Mouse (Mus musculus) heart, embryonic 10.5 days (tissue): ENCODE measurements around the gene Numb. TPM values are rescaled to one million over a fixed set of nuclear protein-coding genes. Genes with fewer than 3 reads are reported as not detected.
A peak's percentile ranks its signal among the peaks of the same experiment; 100 is the strongest.

ENCODE experiments used
- DNase-seq: peaks from one replicate; pipeline ENCODE4 v3.0.0-alpha.2; 2017; ENCODE audit warnings: low spot score
- H3K27ac ChIP-seq: fragments of 300-500 bp; sonication (generic); 2 replicates; pipeline ENCODE4 v1.5.1; 2016; ENCODE audit warnings: mild to moderate bottlenecking
- H3K27me3 ChIP-seq: fragments of 300-500 bp; sonication (generic); 2 replicates; pipeline ENCODE4 v1.6.1; 2016; ENCODE audit warnings: mild to moderate bottlenecking; ENCODE audit not compliant: poor library complexity, insufficient read depth, severe bottlenecking
- H3K36me3 ChIP-seq: fragments of 300-500 bp; sonication (generic); 2 replicates; pipeline ENCODE4 v1.6.1; 2016; ENCODE audit warnings: mild to moderate bottlenecking, moderate library complexity
- H3K4me1 ChIP-seq: fragments of 300-500 bp; sonication (generic); 2 replicates; pipeline ENCODE4 v1.6.1; 2016; ENCODE audit warnings: mild to moderate bottlenecking
- H3K4me3 ChIP-seq: fragments of 300-500 bp; sonication (generic); 2 replicates; pipeline ENCODE4 v1.5.1; 2016; ENCODE audit warnings: mild to moderate bottlenecking, moderate library complexity
- H3K9me3 ChIP-seq: fragments of 300-500 bp; sonication (generic); 2 replicates; pipeline ENCODE4 v1.6.1; 2016; ENCODE audit warnings: mild to moderate bottlenecking, moderate library complexity
- WGBS: fragments of 180-500 bp; shearing (Covaris S2); methylation state at CpG from one replicate; pipeline ENCODE4 v1.1.7; 2016; 5-methylcytosine and 5-hydroxymethylcytosine counted together
- polyA plus RNA-seq: library from polyadenylated mRNA; unstranded; fragments of >200 nt; fragmentation: Nextera tagmentation; extraction: Ambion mirVana; gene quantifications from 2 replicates; pipeline ENCODE4 v1.2.1, GENCODE M21; 2016

The Numb gene
- polyA plus RNA-seq, 1 experiment from 2014 or later: 39.1 TPM

DNA sequence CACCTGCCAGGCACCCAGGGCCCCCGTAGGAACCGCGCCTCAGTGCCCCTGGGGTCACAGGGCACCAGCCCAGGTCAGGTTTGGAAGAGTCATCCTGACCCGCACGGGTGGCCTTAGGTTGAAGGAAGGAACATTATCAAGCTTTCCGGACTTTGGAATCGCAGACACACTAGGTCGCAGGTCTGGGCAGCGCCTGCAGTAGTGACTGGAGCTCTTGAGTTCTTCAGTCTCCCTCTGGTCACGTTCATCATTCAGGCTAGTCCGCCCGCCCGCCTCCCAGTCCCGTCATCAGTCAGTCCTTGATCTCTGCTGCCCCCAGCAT is 157.7 kb downstream of the Numb start:
- DNase-seq: peak; percentile 73
- Histone ChIP-seq H3K27me3 (peaks cover 22% of the 10 kb centered on the region; the same call in 1 of the 2 replicates), H3K36me3 (no peaks in the 10 kb centered on the region), H3K9me3 (no peaks in the 10 kb centered on the region), H3K4me3 (peak overlapping the region; percentile 58), H3K4me1 (peaks cover 45% of the 10 kb centered on the region), H3K27ac (peak overlapping the region; percentile 75)
- WGBS: 4% methylated on average over 14 of the region's 14 CpGs

DNA sequence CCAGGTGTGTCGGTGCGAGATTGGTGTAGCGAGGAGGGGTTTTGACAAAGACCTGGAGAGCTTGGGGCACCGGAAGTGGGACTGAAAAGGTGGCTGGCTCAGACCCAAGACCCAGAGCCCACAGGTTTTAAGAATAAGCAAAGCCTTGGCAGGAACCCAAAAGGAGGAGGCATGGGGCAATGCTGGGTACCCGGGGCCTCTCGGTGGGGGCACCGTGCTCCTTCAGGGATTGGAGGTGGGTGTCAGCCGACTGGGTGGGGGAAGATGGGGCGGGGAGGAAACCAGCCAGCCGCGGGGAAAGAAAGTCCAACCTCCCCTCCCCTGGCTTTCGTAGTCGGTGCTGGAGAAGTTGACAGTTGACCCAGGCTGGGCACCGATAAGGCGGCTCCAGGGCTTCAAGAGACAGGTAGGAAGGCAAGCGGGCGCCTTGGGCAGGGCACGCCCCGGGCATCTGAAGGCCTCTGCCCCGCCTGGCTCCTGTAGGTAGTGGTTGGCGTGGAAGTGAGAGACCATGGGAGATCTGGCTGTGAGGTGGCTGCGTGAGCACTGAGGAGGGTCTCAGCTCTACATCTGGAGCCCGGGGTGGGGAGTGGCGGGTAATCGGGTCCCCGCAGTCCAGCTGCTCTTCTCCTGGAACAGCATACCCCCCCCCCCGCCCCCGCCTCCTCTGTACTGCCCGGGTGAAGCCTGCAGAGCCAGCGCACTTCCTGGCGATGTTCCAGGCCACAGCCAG is 158.3 kb downstream of the Numb start, which contains the start of gene Papln:
Gene Papln, plus strand, starts transcription at position 324 of the 733 bp plus-strand sequence.
- Histone ChIP-seq H3K27me3 (peaks cover 22% of the 10 kb centered on the region; the same call in 1 of the 2 replicates), H3K4me1 (peaks cover 42% of the 10 kb centered on the region), H3K9me3 (no peaks in the 10 kb centered on the region), H3K4me3 (peak within 1 kb of the TSS; percentile 58), H3K36me3 (no peaks in the 10 kb centered on the region), H3K27ac (peak within 1 kb of the TSS; percentile 75)
- peak; percentile 76 for DNase-seq
- 10% methylated on average over 31 of the region's 31 CpGs for WGBS

DNA sequence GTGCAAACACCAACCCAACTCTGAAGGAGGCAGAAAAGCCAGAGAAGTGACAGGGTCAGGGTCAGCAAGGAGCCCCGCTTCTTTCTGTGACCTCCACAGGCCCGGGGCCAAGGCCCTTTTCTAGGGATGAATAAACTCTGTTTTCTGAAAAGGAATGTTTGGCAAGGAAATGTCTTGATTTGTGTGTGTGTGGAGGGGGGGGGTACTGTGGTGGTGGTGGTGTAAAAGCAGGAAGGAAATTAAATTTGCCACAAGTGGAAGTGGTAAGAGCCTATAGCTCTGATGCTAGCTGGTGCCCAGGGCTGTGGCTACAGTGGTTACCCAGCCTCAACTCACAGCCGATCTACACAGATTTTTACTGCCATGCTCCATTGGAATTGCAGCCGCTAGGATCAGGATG is 159.0 kb downstream of the Numb start:
- peaks cover 41% of the 10 kb centered on the region for H3K4me1 ChIP-seq
- no peaks in the 10 kb centered on the region for H3K36me3 ChIP-seq
- DNase-seq: no peak
- WGBS: 42% methylated on average over 4 of the region's 4 CpGs
- peaks cover 18% of the 10 kb centered on the region; the same call in 1 of the 2 replicates for H3K27me3 ChIP-seq
- no peaks in the 10 kb centered on the region for H3K9me3 ChIP-seq
- no peak overlapping the region for H3K27ac ChIP-seq
- H3K4me3 ChIP-seq: no peak overlapping the region

DNA sequence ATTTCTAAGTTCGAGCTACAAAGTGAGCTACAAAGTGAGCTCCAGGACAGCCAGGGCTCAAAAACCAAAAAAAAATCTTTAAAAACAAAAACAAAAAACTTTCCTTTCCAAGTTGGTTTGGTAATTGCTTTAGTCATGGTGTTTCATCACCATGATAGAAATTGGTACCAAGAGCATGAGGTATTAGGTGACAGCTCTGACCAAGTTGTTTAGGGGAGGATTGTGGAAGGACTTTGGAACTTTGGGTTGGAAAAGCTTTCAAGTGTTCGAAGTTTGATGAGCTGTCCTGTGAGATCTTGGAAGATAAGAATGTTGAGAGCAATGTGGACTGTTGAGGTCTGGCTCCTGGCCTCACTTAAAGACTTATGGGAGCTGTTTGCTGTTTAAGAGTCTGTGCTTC is 161.5 kb downstream of the Numb start:
- Histone ChIP-seq H3K36me3 (no peaks in the 10 kb centered on the region), H3K27me3 (peaks cover 12% of the 10 kb centered on the region; the same call in 1 of the 2 replicates), H3K4me3 (no peak overlapping the region), H3K27ac (no peak overlapping the region), H3K4me1 (peaks cover 34% of the 10 kb centered on the region), H3K9me3 (no peaks in the 10 kb centered on the region)
- WGBS: 79% methylated on average over 2 of the region's 2 CpGs
- no peak for DNase-seq

DNA sequence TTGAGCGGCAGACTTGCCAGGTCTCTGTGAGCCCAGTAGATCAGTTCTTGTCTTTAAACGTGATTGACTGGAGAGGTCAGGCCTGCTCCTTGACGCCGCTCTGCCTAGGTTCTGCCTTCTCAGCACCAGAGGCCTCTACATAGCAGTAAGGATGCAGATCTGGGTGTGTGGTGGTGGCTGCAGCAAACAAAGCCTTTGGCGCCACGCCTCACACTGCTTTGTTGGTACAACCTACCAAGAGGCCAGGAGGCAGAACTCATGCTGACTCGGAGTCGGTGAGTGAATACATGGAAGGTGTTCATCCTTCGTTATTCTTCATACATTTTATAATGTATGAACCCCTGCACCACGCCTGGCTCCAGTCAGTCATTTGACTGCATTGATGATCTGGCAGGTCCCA is 163.0 kb downstream of the Numb start:
- H3K4me3 ChIP-seq: no peak overlapping the region
- no peak overlapping the region for H3K27ac ChIP-seq
- H3K9me3 ChIP-seq: no peaks in the 10 kb centered on the region
- H3K36me3 ChIP-seq: no peaks in the 10 kb centered on the region
- peaks cover 8% of the 10 kb centered on the region; the same call in 1 of the 2 replicates for H3K27me3 ChIP-seq
- peaks cover 20% of the 10 kb centered on the region for H3K4me1 ChIP-seq
- WGBS: 77% methylated on average over 10 of the region's 10 CpGs
- no peak for DNase-seq

DNA sequence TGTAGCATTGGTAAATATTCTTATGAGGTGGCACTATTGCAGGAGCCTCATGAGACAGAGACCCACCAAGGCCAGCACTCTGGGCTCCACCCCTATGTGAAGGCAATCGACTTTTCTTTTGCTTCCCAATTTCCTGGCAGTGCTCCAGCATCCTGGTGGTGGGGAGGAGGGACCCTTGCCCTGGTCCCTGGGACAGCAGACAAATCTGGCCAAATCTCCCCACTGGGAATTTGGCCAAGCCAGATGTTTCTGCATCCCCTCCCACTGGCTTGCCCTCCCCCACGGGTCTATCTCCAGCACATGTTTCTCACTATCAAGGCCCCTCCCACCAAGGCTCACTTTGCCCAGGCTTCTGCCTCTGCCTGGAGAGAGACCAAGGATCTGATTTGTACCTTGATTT is 169.2 kb downstream of the Numb start:
- no peaks in the 10 kb centered on the region for H3K36me3 ChIP-seq
- WGBS: 31% methylated on average over 2 of the region's 2 CpGs
- peaks cover 7% of the 10 kb centered on the region for H3K4me1 ChIP-seq
- no peak overlapping the region for H3K4me3 ChIP-seq
- no peak overlapping the region for H3K27ac ChIP-seq
- DNase-seq: no peak
- H3K27me3 ChIP-seq: no peaks in the 10 kb centered on the region
- no peaks in the 10 kb centered on the region for H3K9me3 ChIP-seq

DNA sequence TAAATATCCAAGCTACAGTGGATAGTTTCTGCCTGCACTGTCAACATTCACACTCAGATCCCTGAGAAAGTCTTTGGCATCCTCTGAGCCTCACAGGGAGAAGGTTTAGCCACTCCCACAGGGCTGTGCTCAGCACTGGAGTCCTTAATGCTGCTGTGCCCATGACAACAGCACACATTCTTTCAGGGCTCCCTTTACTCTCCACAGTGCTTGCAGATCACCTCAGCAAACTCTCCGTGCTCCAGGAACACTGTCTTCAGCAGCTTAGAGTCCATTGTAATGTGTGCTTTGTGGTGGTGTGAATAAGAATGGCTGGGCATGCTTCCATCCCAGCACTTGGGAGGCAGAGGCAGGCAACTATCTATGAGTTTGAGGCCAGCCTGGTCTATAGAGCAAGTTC is 172.5 kb downstream of the Numb start:
- DNase-seq: no peak
- H3K4me3 ChIP-seq: no peak overlapping the region
- H3K27ac ChIP-seq: no peak overlapping the region
- H3K4me1 ChIP-seq: peaks cover 7% of the 10 kb centered on the region
- no peaks in the 10 kb centered on the region for H3K9me3 ChIP-seq
- 67% methylated on average over 1 of the region's 1 CpGs for WGBS
- H3K27me3 ChIP-seq: no peaks in the 10 kb centered on the region
- no peaks in the 10 kb centered on the region for H3K36me3 ChIP-seq

Other genes with a start within 250 kb of the Numb start
- gene Psen1, start 233.8 kb downstream of the Numb start, polyA plus RNA-seq: 52.9 and 60.4 TPM in 2 replicates
- 0.15 and 0.38 TPM in 2 replicates for gene Papln, start 158.3 kb downstream of the Numb start, polyA plus RNA-seq
- 12.3 and 19.4 TPM in 2 replicates for gene Riox1, start 28.7 kb upstream of the Numb start, polyA plus RNA-seq
- gene Heatr4, start 62.9 kb upstream of the Numb start, polyA plus RNA-seq: not detected in 2 replicates
- gene Acot2, start 65.9 kb upstream of the Numb start, polyA plus RNA-seq: 23.1 and 35.2 TPM in 2 replicates
- 15.3 and 23.3 TPM in 2 replicates for gene Acot1, start 87.6 kb upstream of the Numb start, polyA plus RNA-seq
- gene Acot4, start 116.4 kb upstream of the Numb start, polyA plus RNA-seq: 0.37 and 0.72 TPM in 2 replicates
- not detected in 2 replicates for gene Gm49366, start 117.0 kb upstream of the Numb start, polyA plus RNA-seq
- 0.34 and 0.60 TPM in 2 replicates for gene Acot3, start 130.2 kb upstream of the Numb start, polyA plus RNA-seq
- gene Acot5, start 147.4 kb upstream of the Numb start, polyA plus RNA-seq: 0.11 TPM in 1 of 2 replicates, not detected in the other
- 0.67 and 0.69 TPM in 2 replicates for gene Acot6, start 178.7 kb upstream of the Numb start, polyA plus RNA-seq
- 3.4 and 3.7 TPM in 2 replicates for gene Dnal1, start 192.4 kb upstream of the Numb start, polyA plus RNA-seq
- gene Pnma1, start 226.6 kb upstream of the Numb start, polyA plus RNA-seq: 0.71 and 1.1 TPM in 2 replicates